Mouse (Mus musculus) forebrain, embryonic 11.5 days (tissue): ENCODE measurements at regions not wholly inside any gene's neighbourhood (a gene's known extent, or its start where the extent isn't known, plus 50 kb on each side); places are given as distances from the start of the nearest gene placed in this dataset.

Experiments
- ATAC-seq: fragments of 200-750 bp; cut with Nextera tagmentation; replicated peaks from 2 replicates; pipeline ENCODE4 v1.8.0; 2017; ENCODE audit warnings: moderate TSS enrichment; ENCODE audit not compliant: low FRiP score
- DNase-seq: peaks from one replicate; pipeline ENCODE4 v3.0.0-alpha.2; 2017; ENCODE audit warnings: low spot score
- H3K27ac ChIP-seq: fragments of 300-500 bp; sonication (generic); 2 replicates; pipeline ENCODE4 v1.5.1; 2014; ENCODE audit warnings: low read depth, low read length
- H3K27me3 ChIP-seq: fragments of 300-500 bp; sonication (generic); 2 replicates; pipeline ENCODE4 v1.6.1; 2014; ENCODE audit warnings: mild to moderate bottlenecking, low read length, mixed read lengths; ENCODE audit not compliant: control insufficient read depth, insufficient read depth
- H3K36me3 ChIP-seq: fragments of 300-500 bp; sonication (generic); 2 replicates; pipeline ENCODE4 v1.6.1; 2014; ENCODE audit warnings: mild to moderate bottlenecking, low read length, moderate library complexity, mixed read lengths; ENCODE audit not compliant: control insufficient read depth, insufficient read depth
- H3K4me1 ChIP-seq: fragments of 300-500 bp; sonication (generic); replicated peaks from 2 replicates; pipeline ENCODE4 v1.6.1; 2014; ENCODE audit warnings: low read length, mixed read lengths; ENCODE audit not compliant: control insufficient read depth, insufficient read depth
- H3K4me2 ChIP-seq: fragments of 300-500 bp; sonication (generic); 2 replicates; pipeline ENCODE4 v1.6.1; 2014; ENCODE audit warnings: low read depth, mild to moderate bottlenecking, low read length, moderate library complexity, mixed read lengths; ENCODE audit not compliant: severe bottlenecking
- H3K4me3 ChIP-seq: fragments of 300-500 bp; sonication (generic); 2 replicates; pipeline ENCODE4 v1.5.1; 2014; ENCODE audit warnings: low read depth, low read length
- H3K9ac ChIP-seq: fragments of 300-500 bp; sonication (generic); 2 replicates; pipeline ENCODE4 v1.6.1; 2014; ENCODE audit warnings: low read length
- H3K9me3 ChIP-seq: fragments of 300-500 bp; sonication (generic); 2 replicates; pipeline ENCODE4 v1.6.1; 2016; ENCODE audit warnings: low read length, mixed read lengths; ENCODE audit not compliant: control insufficient read depth
- WGBS: fragments of 180-500 bp; shearing (Covaris S2); extraction: QIAGEN DNeasy Blood & Tissue Kit; methylation state at CpG from one replicate; pipeline ENCODE4 v1.1.7; 2014; 5-methylcytosine and 5-hydroxymethylcytosine counted together

- H3K36me3 ChIP-seq = no peaks in the 10 kb centered on the region
- no peak overlapping the region for H3K4me3 ChIP-seq
- ATAC-seq = no peak
- H3K27me3 ChIP-seq = no peaks in the 10 kb centered on the region
- no peak for DNase-seq
- H3K4me2 ChIP-seq = no peak overlapping the region
- no peak overlapping the region for H3K9ac ChIP-seq
- WGBS = 85% methylated on average over 6 of the region's 6 CpGs
- H3K27ac ChIP-seq = no peak overlapping the region
- no peaks in the 10 kb centered on the region for H3K9me3 ChIP-seq
- no peaks in the 10 kb centered on the region for H3K4me1 ChIP-seq
These were observed 78.6 kb upstream of the Sel1l start for GRCm38 (mm10) chr12:91927576-91927975.

GRCm38 (mm10) chr12:91915486-91915885, 66.5 kb upstream of the Sel1l start:
- Histone ChIP-seq H3K36me3 (no peaks in the 10 kb centered on the region), H3K4me2 (no peak overlapping the region), H3K4me1 (no peaks in the 10 kb centered on the region), H3K9ac (no peak overlapping the region), H3K27ac (no peak overlapping the region), H3K4me3 (no peak overlapping the region), H3K27me3 (no peaks in the 10 kb centered on the region), H3K9me3 (no peaks in the 10 kb centered on the region)
- ATAC-seq (no peak), DNase-seq (no peak)
- 86% methylated on average over 3 of the region's 3 CpGs for WGBS

DNA sequence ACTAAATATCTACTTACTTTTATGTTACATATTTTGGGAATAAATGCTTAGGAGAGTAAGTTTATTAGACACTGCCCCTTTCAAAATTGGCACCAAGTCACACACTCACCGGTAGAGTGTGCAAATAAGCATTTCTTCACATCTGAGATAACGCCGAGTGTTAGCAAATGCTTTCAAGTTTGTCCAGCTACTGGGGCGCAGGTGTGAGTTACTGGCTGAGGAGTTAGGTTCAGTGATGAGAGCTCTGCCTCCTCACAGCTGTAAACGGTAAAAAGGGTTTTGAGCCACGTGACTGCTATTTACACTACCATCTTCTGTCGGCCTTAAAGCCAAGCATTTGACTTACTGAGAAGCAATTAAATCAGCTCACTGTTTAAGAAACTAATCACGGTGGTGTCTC, 61.6 kb upstream of the Sel1l start:
- H3K27ac ChIP-seq = no peak overlapping the region
- no peak overlapping the region for H3K9ac ChIP-seq
- no peak overlapping the region for H3K4me3 ChIP-seq
- ATAC-seq = no peak
- no peak overlapping the region for H3K4me2 ChIP-seq
- no peaks in the 10 kb centered on the region for H3K36me3 ChIP-seq
- no peaks in the 10 kb centered on the region for H3K27me3 ChIP-seq
- 81% methylated on average over 8 of the region's 8 CpGs for WGBS
- H3K9me3 ChIP-seq = no peaks in the 10 kb centered on the region; the same call in 1 of the 2 replicates
- no peak for DNase-seq
- H3K4me1 ChIP-seq = no peaks in the 10 kb centered on the region
